Mouse (Mus musculus): ENCODE results near the gene Adgrg6. TPM values are rescaled to one million over a fixed set of nuclear protein-coding genes. Genes with fewer than 3 reads are reported as not detected.

Gene Adgrg6
- polyA plus RNA-seq, 1 experiment from 2014 or later, result 0.48 TPM

DNA sequence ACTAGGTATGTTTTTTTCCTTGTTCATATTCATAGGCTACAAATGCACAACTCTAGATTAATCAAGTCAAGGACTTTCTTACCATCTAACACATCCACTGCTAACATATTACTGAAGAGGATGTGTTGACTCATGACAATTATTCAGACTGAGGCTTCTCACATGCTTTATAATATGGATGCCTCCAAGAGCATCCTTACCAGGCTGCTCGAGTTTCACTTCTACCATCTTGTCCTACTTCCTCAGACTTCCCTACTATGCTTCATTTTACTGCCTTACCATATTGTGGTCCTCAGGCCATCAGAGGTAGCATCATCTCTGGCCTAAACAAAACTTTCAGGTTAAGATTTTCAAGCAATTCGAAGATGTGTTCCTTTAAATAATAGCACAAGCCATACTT, 69.8 kb downstream of the Adgrg6 start:
- no peak overlapping the region for H3K4me3 ChIP-seq (ENCODE audit: low read depth, low read length)
- ATAC-seq (no peak), DNase-seq (ENCODE audit: low spot score) (no peak)
- 90% methylated on average over 2 of the region's 2 CpGs for WGBS
- no peak overlapping the region for H3K27ac ChIP-seq (ENCODE audit: low read depth, low read length)
- H3K9ac ChIP-seq (ENCODE audit: low read length), result no peak overlapping the region
- H3K4me2 ChIP-seq (ENCODE audit: low read length), result no peak overlapping the region
- no peaks in the 10 kb centered on the region for H3K36me3 ChIP-seq (ENCODE audit: control insufficient read depth, insufficient read depth, low read length)
- no peaks in the 10 kb centered on the region for H3K4me1 ChIP-seq (ENCODE audit: control insufficient read depth, insufficient read depth, low read length)
- no peaks in the 10 kb centered on the region for H3K9me3 ChIP-seq (replicated peaks; ENCODE audit: control insufficient read depth, low read length)
- H3K27me3 ChIP-seq (replicated peaks; ENCODE audit: control insufficient read depth, insufficient read depth, low read length), result no peaks in the 10 kb centered on the region

DNA sequence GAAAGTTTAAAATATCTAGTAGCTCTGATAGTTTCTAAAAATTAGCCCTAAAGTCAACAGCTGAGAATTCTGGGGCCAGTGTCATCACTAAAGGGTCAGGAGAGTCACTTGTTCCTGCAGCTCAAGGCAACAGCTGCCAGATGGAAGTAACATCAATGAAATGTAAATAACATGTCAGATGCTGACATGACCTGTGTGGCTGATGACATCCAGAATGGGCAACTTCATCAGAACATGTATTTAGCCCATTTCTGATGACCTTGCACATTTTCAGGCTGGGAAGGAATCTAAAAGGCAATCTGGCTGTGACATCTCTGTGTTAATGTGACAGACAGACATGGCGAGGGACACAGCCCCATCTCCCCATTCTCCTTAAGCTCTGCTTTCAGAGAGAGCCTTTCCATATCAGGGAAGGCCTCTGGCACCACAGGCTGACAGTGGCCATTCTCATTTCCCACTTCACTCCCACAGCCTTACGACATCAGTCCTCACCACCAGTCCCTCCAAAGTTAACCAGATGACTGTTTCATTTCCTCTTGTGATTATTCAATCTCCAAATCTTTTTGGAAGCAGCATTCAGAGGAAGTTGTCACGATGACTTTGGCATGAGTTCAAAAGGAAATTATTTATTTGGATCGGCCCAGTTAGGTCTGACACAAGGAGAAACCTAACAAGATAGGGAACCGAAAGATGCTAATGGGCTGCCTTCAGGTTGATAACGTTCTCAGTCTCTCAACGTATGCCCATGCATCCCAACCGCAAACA, 70.7 kb downstream of the Adgrg6 start:
- no peak overlapping the region for H3K9ac ChIP-seq (ENCODE audit: low read length)
- 85% methylated on average over 8 of the region's 8 CpGs for WGBS

DNA sequence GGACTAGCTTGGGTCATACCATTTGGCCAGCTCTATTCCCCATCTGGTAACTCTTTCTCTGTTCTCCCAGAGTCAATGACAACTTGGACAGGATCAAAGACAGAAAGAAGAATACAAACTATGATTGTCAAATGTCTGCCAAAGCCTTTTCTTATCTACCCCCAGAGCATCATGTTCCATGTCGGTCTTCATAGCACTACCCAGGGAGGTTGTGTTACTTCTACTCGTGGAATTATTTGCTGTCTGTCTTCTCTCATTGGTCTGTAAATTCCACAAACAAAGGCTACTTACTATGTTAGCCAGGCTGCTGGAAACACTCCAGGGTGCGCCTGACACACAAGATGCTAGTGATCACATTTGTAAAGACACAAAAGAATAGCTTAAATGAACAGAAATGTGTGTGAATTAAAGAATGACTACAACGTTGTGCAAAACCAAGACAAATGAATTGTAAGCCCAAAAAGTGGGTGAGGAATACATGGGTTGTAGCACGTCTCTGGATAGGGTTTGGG, 74.4 kb downstream of the Adgrg6 start:
- Histone ChIP-seq H3K27me3 (replicated peaks; ENCODE audit: control insufficient read depth, insufficient read depth, low read length) (no peaks in the 10 kb centered on the region), H3K9ac (ENCODE audit: low read length) (no peak overlapping the region), H3K9me3 (replicated peaks; ENCODE audit: control insufficient read depth, low read length) (no peaks in the 10 kb centered on the region), H3K4me3 (ENCODE audit: low read depth, low read length) (no peak overlapping the region), H3K4me2 (ENCODE audit: low read length) (no peak overlapping the region), H3K27ac (ENCODE audit: low read depth, low read length) (no peak overlapping the region), H3K36me3 (ENCODE audit: control insufficient read depth, insufficient read depth, low read length) (no peaks in the 10 kb centered on the region), H3K4me1 (ENCODE audit: control insufficient read depth, insufficient read depth, low read length) (no peaks in the 10 kb centered on the region)
- 32% methylated on average over 5 of the region's 5 CpGs for WGBS
- ATAC-seq (no peak), DNase-seq (ENCODE audit: low spot score) (peak; percentile 37)

More for the DNA sequence above, 70.7 kb downstream of the Adgrg6 start:
- H3K36me3 ChIP-seq (ENCODE audit: control insufficient read depth, insufficient read depth, low read length), result no peaks in the 10 kb centered on the region
- ATAC-seq (no peak), DNase-seq (ENCODE audit: low spot score) (no peak)
- H3K4me2 ChIP-seq (ENCODE audit: low read length), result no peak overlapping the region
- no peak overlapping the region for H3K4me3 ChIP-seq (ENCODE audit: low read depth, low read length)
- H3K27me3 ChIP-seq (replicated peaks; ENCODE audit: control insufficient read depth, insufficient read depth, low read length), result no peaks in the 10 kb centered on the region
- H3K4me1 ChIP-seq (ENCODE audit: control insufficient read depth, insufficient read depth, low read length), result no peaks in the 10 kb centered on the region
- H3K9me3 ChIP-seq (replicated peaks; ENCODE audit: control insufficient read depth, low read length), result no peaks in the 10 kb centered on the region
- H3K27ac ChIP-seq (ENCODE audit: low read depth, low read length), result no peak overlapping the region

DNA sequence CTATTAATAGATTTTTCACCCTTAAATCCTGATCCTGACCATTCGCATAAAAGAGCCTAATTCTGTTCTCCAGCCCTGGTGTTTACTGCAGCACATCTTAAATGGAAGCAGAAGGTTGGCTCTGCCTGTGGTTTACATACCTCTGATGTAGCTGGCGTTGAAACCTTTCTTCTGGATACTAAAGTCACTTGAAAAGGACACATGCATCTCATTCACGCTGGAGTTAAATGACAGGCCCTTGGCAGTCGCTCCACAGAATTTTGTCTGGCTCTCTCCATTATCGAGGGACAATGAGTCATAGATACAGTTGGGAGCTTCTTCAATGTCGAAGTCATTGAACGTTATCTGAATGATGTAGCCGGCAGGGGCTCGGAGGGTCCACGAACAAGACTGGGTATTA, 76.8 kb downstream of the Adgrg6 start:
- Histone ChIP-seq H3K9me3 (replicated peaks; ENCODE audit: control insufficient read depth, low read length) (no peaks in the 10 kb centered on the region), H3K4me3 (ENCODE audit: low read depth, low read length) (no peak overlapping the region), H3K4me2 (ENCODE audit: low read length) (no peak overlapping the region), H3K27me3 (replicated peaks; ENCODE audit: control insufficient read depth, insufficient read depth, low read length) (no peaks in the 10 kb centered on the region), H3K27ac (ENCODE audit: low read depth, low read length) (no peak overlapping the region), H3K4me1 (ENCODE audit: control insufficient read depth, insufficient read depth, low read length) (no peaks in the 10 kb centered on the region), H3K9ac (ENCODE audit: low read length) (no peak overlapping the region), H3K36me3 (ENCODE audit: control insufficient read depth, insufficient read depth, low read length) (no peaks in the 10 kb centered on the region)
- 84% methylated on average over 10 of the region's 10 CpGs for WGBS
- no peak for ATAC-seq
- DNase-seq (ENCODE audit: low spot score), result no peak

DNA sequence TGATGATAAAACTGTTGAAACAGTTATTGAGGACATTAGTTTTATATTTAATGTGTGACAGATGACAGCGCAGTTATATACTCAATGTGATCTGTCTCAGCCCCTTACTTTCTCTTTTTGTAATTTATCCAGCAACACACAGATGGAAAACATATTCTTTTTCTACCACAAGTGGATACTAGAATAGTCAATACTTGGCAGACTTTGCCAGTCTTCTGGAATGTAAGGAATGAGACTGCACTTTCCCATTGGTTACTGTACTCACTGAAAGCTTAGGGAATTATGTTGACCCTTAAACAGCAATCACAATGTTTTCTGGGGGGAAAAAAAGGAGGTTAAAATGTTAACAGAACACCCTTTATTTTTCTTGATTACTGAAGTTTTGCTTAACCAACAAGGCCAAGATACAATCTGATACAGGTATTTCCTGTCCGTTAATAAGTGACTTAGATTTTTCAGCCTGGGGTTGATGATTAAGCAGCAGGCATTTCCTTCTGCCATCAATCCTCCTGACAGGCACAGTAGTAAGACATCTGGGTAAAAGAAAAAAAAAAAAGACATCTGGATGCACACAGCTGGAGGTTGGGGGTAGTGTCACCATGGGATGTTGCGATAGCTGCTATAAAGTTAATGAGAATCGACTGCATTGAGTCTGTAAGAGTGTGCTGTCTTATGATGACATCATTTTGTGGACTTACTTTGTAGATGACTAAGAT, 81.5 kb downstream of the Adgrg6 start:
- H3K4me3 ChIP-seq (ENCODE audit: low read depth, low read length), result no peak overlapping the region
- H3K9me3 ChIP-seq (replicated peaks; ENCODE audit: control insufficient read depth, low read length), result no peaks in the 10 kb centered on the region
- H3K4me1 ChIP-seq (ENCODE audit: control insufficient read depth, insufficient read depth, low read length), result no peaks in the 10 kb centered on the region
- no peak overlapping the region for H3K27ac ChIP-seq (ENCODE audit: low read depth, low read length)
- H3K36me3 ChIP-seq (ENCODE audit: control insufficient read depth, insufficient read depth, low read length), result no peaks in the 10 kb centered on the region
- DNase-seq (ENCODE audit: low spot score) (no peak), ATAC-seq (no peak)
- H3K4me2 ChIP-seq (ENCODE audit: low read length), result no peak overlapping the region
- H3K9ac ChIP-seq (ENCODE audit: low read length), result no peak overlapping the region
- WGBS, result 92% methylated on average over 4 of the region's 4 CpGs
- no peaks in the 10 kb centered on the region for H3K27me3 ChIP-seq (replicated peaks; ENCODE audit: control insufficient read depth, insufficient read depth, low read length)

DNA sequence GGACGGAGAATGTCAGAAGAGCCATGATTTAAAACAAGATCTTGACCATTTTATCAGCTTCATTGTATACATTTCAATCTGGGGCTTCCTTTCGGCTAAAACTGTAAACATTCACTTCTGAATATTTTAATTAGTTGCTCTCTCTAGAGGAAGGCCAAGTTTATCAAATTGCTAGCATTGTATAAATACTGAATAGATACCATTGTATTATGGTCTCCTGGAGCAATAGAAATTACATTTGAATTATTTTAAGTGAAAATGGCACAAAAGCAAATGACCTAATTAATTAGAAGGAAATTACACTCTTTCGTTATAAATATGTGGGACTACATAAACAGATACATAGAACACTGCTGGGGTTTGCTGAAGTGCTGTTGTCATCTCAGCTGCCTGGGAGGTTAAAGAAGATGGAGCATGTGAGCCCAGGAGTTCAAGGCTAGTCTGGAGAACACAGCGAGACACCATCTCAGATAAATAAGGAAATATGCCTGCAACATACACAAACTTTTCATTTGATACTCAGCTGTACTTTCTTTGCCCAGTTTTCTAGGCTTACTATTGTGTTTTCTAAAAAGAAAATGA, 84.4 kb downstream of the Adgrg6 start:
- H3K36me3 ChIP-seq (ENCODE audit: control insufficient read depth, insufficient read depth, low read length), result no peaks in the 10 kb centered on the region
- no peak overlapping the region for H3K9ac ChIP-seq (ENCODE audit: low read length)
- H3K9me3 ChIP-seq (replicated peaks; ENCODE audit: control insufficient read depth, low read length), result no peaks in the 10 kb centered on the region
- no peaks in the 10 kb centered on the region for H3K27me3 ChIP-seq (replicated peaks; ENCODE audit: control insufficient read depth, insufficient read depth, low read length)
- DNase-seq (ENCODE audit: low spot score), result no peak
- H3K4me3 ChIP-seq (ENCODE audit: low read depth, low read length), result no peak overlapping the region
- no peak overlapping the region for H3K27ac ChIP-seq (ENCODE audit: low read depth, low read length)
- 72% methylated on average over 4 of the region's 4 CpGs for WGBS
- ATAC-seq, result no peak
- H3K4me2 ChIP-seq (ENCODE audit: low read length), result no peak overlapping the region
- H3K4me1 ChIP-seq (ENCODE audit: control insufficient read depth, insufficient read depth, low read length), result no peaks in the 10 kb centered on the region

DNA sequence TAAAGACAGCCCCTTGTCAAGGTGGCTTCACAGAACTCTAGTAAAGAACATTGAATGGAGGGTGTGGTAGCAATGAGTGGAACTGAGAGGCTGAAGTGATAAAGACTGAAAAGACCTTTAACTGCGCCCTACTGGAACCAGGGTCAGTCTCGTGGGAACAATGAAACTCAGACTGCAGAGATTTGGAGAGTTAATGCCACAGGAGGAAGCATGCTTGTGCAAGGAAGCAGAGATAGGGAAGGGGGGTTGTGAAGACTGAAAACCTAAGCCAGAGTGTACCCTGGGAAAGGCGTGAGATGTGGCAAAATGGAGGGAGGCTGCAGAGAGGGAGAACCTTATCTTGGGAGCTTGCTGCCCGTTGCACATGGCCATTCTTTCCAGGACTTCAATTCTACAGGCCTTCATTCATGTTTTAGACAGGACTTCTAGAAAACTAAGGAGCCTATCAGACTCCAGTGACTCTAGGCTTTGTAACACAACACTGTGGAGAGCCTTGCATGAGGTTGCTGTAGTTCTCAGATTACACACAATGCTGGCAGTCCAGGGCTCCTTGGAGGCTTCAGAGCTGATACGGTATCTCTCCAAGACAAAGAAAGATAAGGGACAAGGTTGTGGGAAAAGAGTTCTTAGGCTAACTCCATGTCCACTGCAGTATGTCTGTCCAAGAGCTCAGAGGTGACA, 85.1 kb downstream of the Adgrg6 start:
- Histone ChIP-seq H3K4me2 (ENCODE audit: low read length) (no peak overlapping the region), H3K27ac (ENCODE audit: low read depth, low read length) (no peak overlapping the region), H3K36me3 (ENCODE audit: control insufficient read depth, insufficient read depth, low read length) (no peaks in the 10 kb centered on the region), H3K4me3 (ENCODE audit: low read depth, low read length) (no peak overlapping the region), H3K9me3 (replicated peaks; ENCODE audit: control insufficient read depth, low read length) (no peaks in the 10 kb centered on the region), H3K27me3 (replicated peaks; ENCODE audit: control insufficient read depth, insufficient read depth, low read length) (no peaks in the 10 kb centered on the region), H3K4me1 (ENCODE audit: control insufficient read depth, insufficient read depth, low read length) (no peaks in the 10 kb centered on the region), H3K9ac (ENCODE audit: low read length) (no peak overlapping the region)
- WGBS, result 78% methylated on average over 5 of the region's 5 CpGs
- ATAC-seq (no peak), DNase-seq (ENCODE audit: low spot score) (no peak)

DNA sequence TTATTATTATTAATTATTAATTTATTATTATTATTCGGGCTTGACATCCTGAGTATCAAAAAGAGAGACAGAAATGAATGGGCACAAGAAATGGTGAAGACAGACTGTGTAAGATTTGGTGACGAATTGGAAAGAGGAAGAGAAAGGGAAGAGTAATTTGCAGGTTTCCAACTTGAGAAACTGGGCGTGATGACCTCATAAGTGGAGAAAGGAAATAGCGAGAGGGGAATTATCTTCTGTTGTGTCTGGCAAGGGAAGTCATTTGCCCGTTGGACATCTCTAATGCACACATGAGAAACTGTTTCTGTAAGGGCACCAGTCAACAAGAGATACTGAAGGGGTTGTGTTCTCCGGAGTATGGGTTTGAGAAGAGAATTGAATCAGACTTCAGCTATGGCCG, 85.6 kb downstream of the Adgrg6 start:
- ATAC-seq (no peak), DNase-seq (ENCODE audit: low spot score) (no peak)
- H3K4me3 ChIP-seq (ENCODE audit: low read depth, low read length), result no peak overlapping the region
- H3K4me1 ChIP-seq (ENCODE audit: control insufficient read depth, insufficient read depth, low read length), result no peaks in the 10 kb centered on the region
- WGBS, result 88% methylated on average over 7 of the region's 7 CpGs
- no peak overlapping the region for H3K4me2 ChIP-seq (ENCODE audit: low read length)
- no peak overlapping the region for H3K27ac ChIP-seq (ENCODE audit: low read depth, low read length)
- no peaks in the 10 kb centered on the region for H3K9me3 ChIP-seq (replicated peaks; ENCODE audit: control insufficient read depth, low read length)
- H3K9ac ChIP-seq (ENCODE audit: low read length), result no peak overlapping the region
- no peaks in the 10 kb centered on the region for H3K27me3 ChIP-seq (replicated peaks; ENCODE audit: control insufficient read depth, insufficient read depth, low read length)
- H3K36me3 ChIP-seq (ENCODE audit: control insufficient read depth, insufficient read depth, low read length), result no peaks in the 10 kb centered on the region
